Mouse (Mus musculus) C2C12 (cell line): ENCODE results near the gene Car2. TPM values are rescaled to one million over a fixed set of nuclear protein-coding genes. Genes with fewer than 3 reads are reported as not detected.

Experiments
- H3K27me3 ChIP-seq: one replicate; pipeline ENCODE4 v1.6.1; 2011; ENCODE audit not compliant: control insufficient read depth, insufficient read depth, insufficient read length
- H3K36me3 ChIP-seq: one replicate; pipeline ENCODE4 v1.6.1; 2011; ENCODE audit not compliant: control insufficient read depth, insufficient read depth
- H3K4me3 ChIP-seq: one replicate; pipeline ENCODE4 v1.5.1; 2011; ENCODE audit warnings: mild to moderate bottlenecking, control low read depth; ENCODE audit not compliant: poor library complexity, insufficient read depth, severe bottlenecking
- H3K79me2 ChIP-seq: one replicate; pipeline ENCODE4 v1.6.1; 2011; ENCODE audit not compliant: control insufficient read depth, insufficient read depth
- H3K79me3 ChIP-seq: one replicate; pipeline ENCODE4 v1.6.1; 2011; ENCODE audit warnings: low read depth, control low read depth
- H3ac ChIP-seq: one replicate; pipeline ENCODE3; 2011; ENCODE audit warnings: low read depth; ENCODE audit not compliant: control insufficient read depth, insufficient read length
- CEBPB ChIP-seq: IDR thresholded peaks from one replicate; pipeline ENCODE4 v1.6.1; 2011; ENCODE audit warnings: low read depth, mild to moderate bottlenecking, control low read depth, moderate library complexity
- CTCF ChIP-seq: IDR thresholded peaks from one replicate; pipeline ENCODE4 v1.5.1; 2011; ENCODE audit not compliant: control insufficient read depth, insufficient read depth, insufficient read length
- FOSL1 ChIP-seq: IDR thresholded peaks from one replicate; pipeline ENCODE4 v1.8.0; 2011; ENCODE audit warnings: mild to moderate bottlenecking, low read length; ENCODE audit not compliant: poor library complexity, insufficient read depth, severe bottlenecking
- MAX ChIP-seq: IDR thresholded peaks from one replicate; pipeline ENCODE4 v1.6.1; 2011; ENCODE audit warnings: mild to moderate bottlenecking, control low read depth
- MYOD1 ChIP-seq: IDR thresholded peaks from one replicate; pipeline ENCODE4 v1.6.1; 2011; ENCODE audit warnings: low read depth; ENCODE audit not compliant: control insufficient read depth, insufficient read length
- MYOG ChIP-seq: IDR thresholded peaks from one replicate; pipeline ENCODE4 v1.6.1; 2011; ENCODE audit not compliant: control insufficient read depth, insufficient read length; ENCODE audit errors: extremely low read depth
- USF1 ChIP-seq: IDR thresholded peaks from one replicate; pipeline ENCODE4 v1.6.1; 2011; ENCODE audit warnings: low read depth, mild to moderate bottlenecking, control low read depth, moderate library complexity
- polyA plus RNA-seq: library from polyadenylated mRNA; unstranded; fragments of >200 nt; fragmentation: generic; extraction: Trizol; gene quantifications from one replicate; pipeline ENCODE4 v1.2.1, GENCODE M21; 2012; ENCODE audit warnings: missing spikeins

Car2 gene
- polyA plus RNA-seq, 1 experiment = 1.4 TPM

GRCm38 (mm10) chr3:14903380-14903779 lies 17.3 kb downstream of the Car2 start:
- H3K27me3 ChIP-seq = no peaks in the 10 kb centered on the region
- H3ac ChIP-seq = no peak overlapping the region
- no peak for TF ChIP-seq MYOG
- TF ChIP-seq FOSL1 = no peak
- no peak for TF ChIP-seq CEBPB
- no peak for TF ChIP-seq MYOD1
- TF ChIP-seq MAX = no peak
- no peak for TF ChIP-seq USF1
- H3K36me3 ChIP-seq = no peaks in the 10 kb centered on the region
- H3K4me3 ChIP-seq = no peak overlapping the region
- H3K79me2 ChIP-seq = no peaks in the 10 kb centered on the region
- no peaks in the 10 kb centered on the region for H3K79me3 ChIP-seq

- Histone ChIP-seq H3K79me2 (no peaks in the 10 kb centered on the region), H3ac (no peak overlapping the region), H3K36me3 (no peaks in the 10 kb centered on the region), H3K79me3 (no peaks in the 10 kb centered on the region), H3K4me3 (no peak overlapping the region), H3K27me3 (no peaks in the 10 kb centered on the region)
- no peak for TF ChIP-seq MYOG
- TF ChIP-seq MAX = no peak
- TF ChIP-seq USF1 = no peak
- TF ChIP-seq CTCF = no peak
- no peak for TF ChIP-seq MYOD1
- no peak for TF ChIP-seq CEBPB
- TF ChIP-seq FOSL1 = no peak
Observed at GRCm38 (mm10) chr3:14904165-14904564, 18.1 kb downstream of the Car2 start.

GRCm38 (mm10) chr3:14907271-14907670 lies 21.2 kb downstream of the Car2 start:
- Histone ChIP-seq H3K36me3 (no peaks in the 10 kb centered on the region), H3K27me3 (no peaks in the 10 kb centered on the region), H3ac (no peak overlapping the region), H3K79me2 (no peaks in the 10 kb centered on the region), H3K79me3 (no peaks in the 10 kb centered on the region), H3K4me3 (no peak overlapping the region)
- TF ChIP-seq USF1 (no peak), MAX (no peak), CTCF (no peak), MYOD1 (no peak), CEBPB (no peak), FOSL1 (no peak), MYOG (no peak)

GRCm38 (mm10) chr3:14911992-14912582 lies 26.0 kb downstream of the Car2 start:
- H3K4me3 ChIP-seq = no peak overlapping the region
- H3K79me2 ChIP-seq = no peaks in the 10 kb centered on the region
- TF ChIP-seq CEBPB (no peak), MYOG (no peak), USF1 (no peak), MYOD1 (no peak), CTCF (no peak), MAX (no peak), FOSL1 (no peak)
- no peak overlapping the region for H3ac ChIP-seq
- no peaks in the 10 kb centered on the region for H3K36me3 ChIP-seq
- no peaks in the 10 kb centered on the region for H3K27me3 ChIP-seq
- H3K79me3 ChIP-seq = no peaks in the 10 kb centered on the region

GRCm38 (mm10) chr3:14913774-14914173 lies 27.7 kb downstream of the Car2 start:
- Histone ChIP-seq H3K27me3 (no peaks in the 10 kb centered on the region), H3K79me2 (no peaks in the 10 kb centered on the region), H3K4me3 (no peak overlapping the region), H3ac (no peak overlapping the region), H3K79me3 (no peaks in the 10 kb centered on the region), H3K36me3 (no peaks in the 10 kb centered on the region)
- TF ChIP-seq CTCF (no peak), CEBPB (no peak)

- H3K27me3 ChIP-seq = no peaks in the 10 kb centered on the region
- no peaks in the 10 kb centered on the region for H3K79me3 ChIP-seq
- no peaks in the 10 kb centered on the region for H3K36me3 ChIP-seq
- H3ac ChIP-seq = no peak overlapping the region
- H3K79me2 ChIP-seq = no peaks in the 10 kb centered on the region
- TF ChIP-seq USF1 (no peak), MYOD1 (no peak), CEBPB (no peak), MYOG (no peak), FOSL1 (no peak), MAX (no peak), CTCF (no peak)
- no peak overlapping the region for H3K4me3 ChIP-seq
Observed at GRCm38 (mm10) chr3:14915355-14915754, 29.3 kb downstream of the Car2 start.
